ENCODE assay signal across 1 mouse cellular context in genomic region chr11:70212896-70213295, GRCm38 (mm10).
TF ChIP-seq lines count a peak whose summit lies in the region.

No protein-coding gene starts in this region.

TF ChIP-seq in MEL, 35 proteins besides CTCF, POLR2A, EP300 and RAD21 (continued from another document):
- TF ChIP-seq MAFK (IDR thresholded peaks at IDR 0.05; ENCODE audit: borderline replicate concordance, low read depth, low read length) (no peak), ETS1 (IDR thresholded peaks at IDR 0.05; ENCODE audit: low read depth, low read length) (no peak), CHD1 (IDR thresholded peaks at IDR 0.05; ENCODE audit: low read depth, low read length) (no peak), POLR2AphosphoS2 (IDR thresholded peaks at IDR 0.05; ENCODE audit: low read length) (no peak; the same call in 1 of the 2 replicates), SMC3 (IDR thresholded peaks at IDR 0.05; ENCODE audit: low read depth, low read length) (peak; percentile 95), CHD2 (IDR thresholded peaks at IDR 0.05; ENCODE audit: low read length) (no peak)
